Mouse (Mus musculus) embryo, embryonic 10 days (tissue): ENCODE measurements around the gene Mroh8.
"Not testable (repeated sequence)": the region's sequence is repeated elsewhere in the genome, so short reads cannot be mapped to it uniquely, and the experiment has no call there.

Experiments
- DNase-seq: peaks from one replicate; pipeline ENCODE4 v3.0.0-alpha.2; 2015; ENCODE audit warnings: low spot score

The Mroh8 gene

DNA sequence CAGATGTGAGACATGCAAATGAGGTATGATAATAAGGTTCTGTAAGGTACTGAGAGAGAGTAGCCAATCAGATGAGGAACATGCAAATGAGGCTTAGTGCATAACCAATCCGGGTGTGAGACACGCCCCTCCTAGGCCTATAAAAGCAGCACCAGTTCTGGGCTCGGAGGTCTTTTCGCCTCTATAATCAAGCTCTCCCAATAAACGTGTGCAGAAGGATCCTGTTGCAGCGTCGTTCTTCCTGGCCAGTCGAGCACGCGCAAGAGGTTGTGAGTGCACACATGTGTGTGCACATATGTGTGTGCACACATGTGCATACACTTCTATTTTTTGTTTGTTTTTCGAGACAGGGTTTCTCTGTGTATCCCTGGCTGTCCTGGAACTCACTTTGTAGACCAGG lies 80.9 kb downstream of the Mroh8 start:
- DNase-seq, result not testable (repeated sequence)

DNA sequence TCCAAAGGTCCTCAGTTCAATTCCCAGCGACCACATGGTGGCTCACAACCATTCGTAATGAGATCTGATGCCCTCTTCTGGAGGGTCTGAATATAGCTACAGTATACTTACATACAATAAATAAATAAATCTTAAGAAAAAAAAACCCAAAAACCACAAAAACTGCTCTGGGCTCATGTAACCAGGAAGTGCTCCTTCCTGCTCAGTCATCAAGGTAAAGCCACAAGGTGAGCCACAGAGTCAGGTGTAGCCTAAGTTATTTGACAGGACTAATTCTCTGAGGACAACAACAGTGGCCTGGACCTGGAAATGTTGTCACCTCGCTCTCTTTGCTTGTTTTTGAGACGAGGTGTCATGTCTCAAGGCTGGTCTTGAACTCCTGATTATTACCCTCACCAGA lies 88.7 kb downstream of the Mroh8 start:
- DNase-seq, result no peak

DNA sequence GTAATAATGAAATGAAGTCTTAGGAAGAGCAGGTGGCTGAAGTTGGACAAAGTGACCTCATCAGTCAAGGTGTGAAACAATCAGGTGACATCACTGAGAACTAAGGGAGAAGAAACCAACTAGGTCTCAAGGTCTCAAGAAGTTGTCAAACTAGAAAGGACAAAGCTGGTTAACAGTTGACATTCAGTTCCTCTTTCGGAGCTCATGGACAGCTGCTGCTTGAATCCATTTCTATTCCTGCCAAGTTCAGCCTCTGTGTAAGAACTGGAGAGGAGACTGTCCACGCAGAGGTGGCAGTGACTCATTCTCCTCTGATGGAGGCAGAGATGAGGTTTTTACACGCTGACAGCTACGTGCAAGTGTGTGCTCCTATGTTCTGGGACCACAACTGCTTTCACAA lies 92.1 kb downstream of the Mroh8 start:
- no peak for DNase-seq

DNA sequence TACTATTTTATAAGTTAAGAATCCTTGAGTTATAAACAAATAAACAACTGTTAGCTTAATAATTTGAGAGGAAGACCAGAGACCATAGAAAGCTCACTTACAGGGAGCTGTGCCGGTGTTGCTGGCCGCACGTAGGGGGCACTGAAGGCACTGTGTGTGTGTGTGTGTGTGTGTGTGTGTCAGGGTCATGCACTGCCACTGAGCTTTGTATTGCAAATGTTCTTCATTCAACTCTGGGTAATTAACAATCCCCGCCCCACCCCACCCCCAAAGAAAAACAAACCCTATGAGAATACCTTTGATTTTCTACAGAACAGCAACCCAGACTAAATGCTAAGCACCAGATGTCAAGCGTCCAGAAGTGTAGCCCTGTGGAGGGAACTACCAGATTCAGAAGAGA lies 92.8 kb downstream of the Mroh8 start:
- DNase-seq, result no peak

DNA sequence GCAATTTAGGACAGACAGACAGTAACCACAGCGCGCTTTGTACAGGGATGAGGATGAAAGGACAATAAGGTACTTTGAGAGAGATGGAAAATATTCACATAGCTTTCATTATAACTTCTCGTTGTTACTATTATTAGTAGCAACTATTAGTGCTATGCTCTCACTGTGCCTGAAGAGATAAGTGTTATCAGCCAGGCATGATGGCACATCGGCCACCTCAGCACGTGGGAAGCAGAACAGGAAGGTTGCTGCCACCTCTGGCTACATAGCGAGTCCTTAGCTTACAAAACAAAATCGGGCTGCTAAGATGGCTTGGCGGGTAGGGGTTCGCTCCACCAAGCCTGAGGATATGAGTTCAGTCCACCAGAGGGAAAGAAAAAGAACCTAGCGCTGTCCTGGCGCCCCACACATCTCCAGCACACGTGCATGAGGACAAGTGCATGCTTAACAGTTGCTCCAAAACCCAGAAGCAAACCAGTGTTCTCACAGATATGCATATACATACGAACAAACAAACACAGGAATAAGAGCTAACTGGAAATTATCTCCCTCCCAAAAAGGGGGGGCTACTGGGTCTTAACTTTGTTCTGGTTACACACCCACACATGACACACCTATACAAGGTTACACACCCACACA lies 94.2 kb downstream of the Mroh8 start:
- DNase-seq, result no peak

DNA sequence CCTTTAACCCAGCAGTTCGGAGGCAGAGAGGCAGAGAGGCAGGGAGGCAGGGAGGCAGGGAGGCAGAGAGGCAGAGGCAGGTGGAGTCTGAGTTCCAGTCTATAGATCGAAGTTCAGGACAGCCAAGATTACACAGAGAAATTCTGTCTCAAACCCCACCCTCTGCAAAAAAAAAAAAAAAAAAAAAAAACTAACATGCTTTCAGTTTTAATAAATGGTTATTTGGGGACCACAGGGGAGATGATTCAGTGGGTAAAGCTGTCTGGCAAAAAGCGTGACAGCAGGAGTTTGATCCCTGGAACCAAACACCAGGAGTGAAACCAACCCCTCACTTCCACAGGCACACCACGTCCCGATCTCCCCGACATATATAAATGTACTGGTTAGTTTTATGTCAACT lies 101.2 kb downstream of the Mroh8 start:
- no peak for DNase-seq

DNA sequence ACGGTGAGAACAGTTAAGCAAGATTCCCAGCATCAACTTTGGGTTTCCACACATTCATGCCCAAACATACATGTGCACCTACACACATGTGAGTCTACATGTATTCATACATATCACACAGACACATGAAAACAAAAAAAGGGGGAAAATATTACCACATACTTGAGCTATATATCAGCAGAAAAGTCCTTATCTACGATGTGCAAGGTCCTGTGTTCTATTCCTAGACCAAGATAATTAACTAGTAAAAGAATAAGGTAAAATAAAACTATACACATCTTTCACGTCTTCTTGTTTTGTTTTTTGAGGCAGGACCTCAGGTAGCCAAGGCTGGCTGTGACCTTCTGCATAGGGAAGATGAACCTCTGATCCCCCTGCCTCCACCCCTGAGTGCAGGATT lies 103.1 kb downstream of the Mroh8 start:
- no peak for DNase-seq

DNA sequence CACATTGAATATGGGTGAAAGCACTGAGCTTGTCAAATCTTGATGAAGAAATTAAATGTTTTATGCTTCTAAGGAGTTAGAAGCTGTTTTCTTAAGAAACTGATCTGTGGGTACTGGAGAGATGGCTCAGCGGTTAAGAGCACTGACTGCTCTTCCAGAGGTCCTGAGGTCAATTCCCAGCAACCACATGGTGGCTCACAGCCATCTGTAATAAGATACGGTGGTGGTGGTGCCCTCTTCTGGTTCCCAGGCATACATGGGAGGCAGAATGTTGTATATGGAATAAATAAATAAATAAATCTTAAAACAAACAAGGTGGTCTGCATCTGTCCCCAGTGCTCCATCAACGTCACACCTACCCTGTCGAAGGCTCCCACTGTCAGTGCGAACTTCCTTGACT lies 104.9 kb downstream of the Mroh8 start:
- DNase-seq, result peak; percentile 9

DNA sequence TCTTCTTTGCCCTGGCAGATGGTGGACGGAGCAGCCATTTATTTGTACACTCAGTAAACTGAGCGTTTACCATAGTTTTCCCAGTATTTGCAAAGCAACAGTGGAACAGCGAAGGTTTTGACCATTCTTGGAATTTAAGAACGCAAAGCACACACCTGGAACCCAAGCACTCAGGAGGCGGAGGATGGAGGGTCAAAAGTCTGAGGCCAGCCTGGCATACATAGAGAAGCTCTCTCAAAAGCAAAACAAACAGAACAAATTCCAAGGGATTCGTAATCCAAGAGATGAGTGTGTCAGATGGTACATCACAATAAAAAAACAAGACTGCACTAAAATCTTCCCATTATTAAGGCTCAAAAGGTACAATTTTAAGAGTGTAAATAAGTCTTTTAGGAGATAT lies 105.8 kb downstream of the Mroh8 start:
- DNase-seq, result no peak

DNA sequence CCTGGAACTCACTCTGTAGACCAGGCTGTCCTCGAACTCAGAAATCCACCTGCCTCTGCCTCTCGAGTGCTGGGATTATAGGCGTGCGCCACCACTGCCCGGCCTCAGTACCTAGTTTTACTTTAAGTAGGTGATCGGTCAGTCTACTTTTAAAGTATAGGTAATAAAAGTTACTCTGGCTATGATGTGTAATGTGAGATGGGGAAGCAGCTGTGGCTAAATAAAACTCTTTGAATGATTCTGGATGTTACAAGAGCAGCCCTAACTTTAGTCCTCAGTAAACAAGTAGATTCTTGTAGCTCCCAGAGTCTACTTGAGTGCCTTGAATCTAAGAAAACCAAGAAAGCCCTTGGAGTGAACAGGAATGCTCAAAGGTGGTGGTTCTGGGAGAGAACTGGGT lies 106.4 kb downstream of the Mroh8 start:
- no peak for DNase-seq

DNA sequence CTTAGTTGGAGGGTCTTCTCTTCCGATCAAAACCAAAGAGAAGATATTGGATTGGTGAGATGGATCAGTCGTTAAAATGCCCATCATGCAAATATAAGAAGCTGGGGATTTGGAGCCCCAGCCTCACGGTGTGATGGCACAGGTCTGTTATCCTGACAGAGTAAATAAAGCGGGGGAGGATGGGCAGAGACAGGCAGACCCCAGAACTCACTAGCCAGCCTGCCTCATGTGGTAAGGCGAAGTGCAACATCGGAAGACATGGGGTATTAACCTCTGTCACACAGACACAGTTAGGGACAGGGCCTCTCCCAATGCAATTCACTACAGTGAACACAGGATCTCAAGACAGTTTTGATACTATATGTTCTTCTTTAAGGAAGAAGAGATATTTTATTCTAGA lies 108.7 kb downstream of the Mroh8 start:
- DNase-seq, result peak; percentile 45

DNA sequence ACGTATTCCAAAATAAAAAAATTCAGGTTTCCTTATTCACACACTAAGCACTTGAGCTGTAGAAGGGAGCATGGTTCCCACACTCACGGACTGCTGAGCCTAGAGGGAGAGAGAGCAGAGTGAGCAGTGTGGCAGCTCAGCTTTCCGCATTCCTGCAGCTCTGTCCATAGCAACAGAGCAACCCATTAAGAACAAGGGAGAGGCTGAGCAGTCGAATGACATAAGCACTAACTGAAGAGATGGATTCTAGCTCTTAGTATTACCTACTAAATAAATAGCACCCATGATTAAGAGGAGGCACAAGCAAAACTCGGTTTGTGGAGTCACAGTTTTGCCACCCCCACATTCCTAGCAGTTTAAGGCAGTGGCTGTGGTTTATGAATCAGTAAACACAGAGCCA lies 109.2 kb downstream of the Mroh8 start:
- DNase-seq, result peak; percentile 84

DNA sequence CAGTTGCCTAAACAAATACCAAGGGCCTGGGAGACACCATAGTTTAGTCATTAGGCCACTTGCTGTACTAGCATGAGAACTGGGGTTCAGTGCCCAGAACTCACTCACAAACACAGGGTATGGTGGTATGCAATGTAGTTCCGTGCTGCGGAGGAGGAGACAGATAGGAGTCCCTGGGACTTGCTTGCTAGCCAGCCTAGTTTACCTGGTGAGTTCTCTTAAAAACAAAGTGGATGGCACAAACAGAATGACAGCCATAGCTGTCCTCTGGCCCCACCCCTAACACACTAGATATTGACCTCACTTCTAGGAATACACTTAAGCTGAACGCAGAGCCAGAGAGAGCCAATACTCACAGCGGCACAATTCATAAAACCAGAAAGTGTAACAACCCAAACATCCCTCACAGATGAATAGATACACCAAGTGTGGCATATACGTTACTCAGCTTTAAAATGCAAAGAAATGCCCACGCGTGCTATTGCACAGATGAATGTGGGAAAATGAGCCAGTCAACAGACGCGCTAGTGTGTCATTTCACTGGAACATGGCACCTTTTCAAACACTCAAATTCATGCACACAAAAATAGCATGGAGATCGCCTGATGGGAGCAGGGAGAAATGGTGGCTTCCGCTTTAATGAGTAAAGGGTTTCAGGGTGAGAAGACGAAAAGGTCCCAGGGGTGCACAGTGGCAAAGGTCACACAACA lies 112.8 kb downstream of the Mroh8 start:
- DNase-seq, result no peak

DNA sequence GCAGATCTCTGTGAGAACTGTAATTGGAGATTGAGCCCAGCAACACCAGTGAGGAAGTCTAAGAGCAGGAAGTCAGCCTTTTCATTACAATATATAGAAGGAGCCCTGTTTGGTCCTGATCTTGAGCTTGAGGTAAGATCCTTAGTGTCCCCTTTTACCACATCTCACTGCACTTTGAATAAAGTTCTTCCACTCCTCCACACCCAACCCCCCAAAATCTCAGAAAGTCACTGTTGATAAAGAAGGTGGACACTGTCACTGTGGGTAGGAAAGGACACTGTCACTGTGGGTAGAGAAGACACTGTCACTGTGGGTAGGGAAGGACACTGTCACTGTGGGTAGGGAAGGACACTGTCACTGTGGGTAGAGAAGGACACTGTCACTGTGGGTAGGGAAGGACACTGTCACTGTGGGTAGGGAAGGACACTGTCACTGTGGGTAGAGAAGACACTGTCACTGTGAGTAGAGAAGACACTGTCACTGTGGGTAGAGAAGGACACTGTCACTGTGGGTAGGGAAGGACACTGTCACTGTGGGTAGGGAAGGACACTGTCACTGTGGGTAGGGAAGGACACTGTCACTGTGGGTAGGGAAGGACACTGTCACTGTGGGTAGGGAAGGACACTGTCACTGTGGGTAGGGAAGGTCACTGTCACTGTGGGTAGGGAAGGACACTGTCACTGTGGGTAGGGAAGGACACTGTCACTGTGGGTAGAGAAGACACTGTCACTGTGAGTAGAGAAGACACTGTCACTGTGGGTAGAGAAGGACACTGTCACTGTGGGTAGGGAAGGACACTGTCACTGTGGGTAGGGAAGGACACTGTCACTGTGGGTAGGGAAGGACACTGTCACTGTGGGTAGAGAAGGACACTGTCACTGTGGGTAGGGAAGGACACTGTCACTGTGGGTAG lies 113.8 kb downstream of the Mroh8 start:
- DNase-seq, result not testable (repeated sequence)

DNA sequence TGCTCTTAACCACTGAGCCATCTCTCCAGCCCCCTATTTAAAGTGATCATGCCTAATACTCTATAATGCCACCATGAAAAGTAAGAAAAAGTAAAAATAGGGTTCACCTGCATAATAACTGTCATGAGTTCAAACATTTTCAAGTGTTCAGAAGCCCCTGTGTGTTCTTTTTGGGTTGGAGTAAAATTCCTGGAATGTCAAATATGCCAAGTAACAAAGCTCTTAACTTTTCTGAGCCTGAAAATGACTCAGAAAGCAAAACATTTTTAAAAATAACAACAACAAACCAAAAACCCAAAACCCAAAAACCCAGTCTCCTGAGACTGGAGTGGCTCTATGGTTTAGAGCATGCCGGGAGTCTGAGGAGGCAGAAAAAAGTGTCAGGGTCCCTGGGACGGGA lies 115.2 kb downstream of the Mroh8 start:
- DNase-seq, result no peak
